ENCODE assay signal across 7 mouse cellular contexts in the genomic region with DNA sequence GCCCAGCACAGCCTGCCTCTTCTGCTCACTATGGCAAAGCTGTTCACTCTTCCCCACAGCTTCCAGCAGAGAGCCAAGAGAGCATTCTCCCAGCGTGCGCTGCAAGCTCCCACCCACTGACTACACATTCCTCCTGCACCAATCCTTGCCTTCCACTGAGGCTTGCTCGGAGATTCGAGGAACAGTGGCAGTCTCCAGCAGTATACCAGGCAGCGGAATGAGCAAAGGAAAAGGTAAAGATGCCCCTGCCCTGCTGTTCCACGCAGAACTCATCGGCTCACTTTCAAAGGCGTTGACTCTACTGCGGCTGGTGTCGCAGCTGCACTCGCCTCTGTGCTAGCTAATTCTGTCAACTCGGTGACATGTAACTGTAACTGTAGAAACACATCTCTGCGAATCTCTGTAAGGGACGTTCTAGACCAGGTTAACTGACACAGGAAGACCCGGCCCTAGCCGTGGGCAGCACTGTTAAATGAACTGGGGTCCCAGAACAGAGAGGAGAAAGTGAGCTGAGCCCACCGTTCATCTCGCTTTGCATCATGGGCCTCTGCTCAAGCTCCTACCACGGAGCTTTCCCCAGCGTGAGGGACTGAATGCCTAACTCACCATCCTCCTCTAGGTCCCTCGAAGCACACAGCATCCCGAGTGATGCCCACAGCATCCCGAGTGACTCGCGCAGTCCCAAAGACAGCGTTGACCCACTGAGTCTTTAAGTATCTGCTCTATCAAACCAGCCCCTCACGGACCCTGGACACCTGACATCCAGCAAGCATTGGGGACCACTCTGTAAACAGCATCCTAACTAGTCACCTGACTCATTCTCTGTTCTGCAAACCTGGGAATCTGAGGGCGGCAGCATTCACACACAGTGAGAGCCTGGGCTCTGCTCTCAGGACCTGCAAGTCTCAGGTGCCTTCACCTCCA. TPM values are rescaled to one million over a fixed set of nuclear protein-coding genes. Genes with fewer than 3 reads are reported as not detected.
DNase-seq lines count a peak whose midpoint lies in the region; ATAC-seq and TF ChIP-seq lines count a peak whose summit lies in the region.

No protein-coding gene starts in this region.

- H3K9ac ChIP-seq in embryonic facial prominence, embryonic 13.5 days, result peak overlapping the region; percentile 61
- no peak overlapping the region for H3K9ac ChIP-seq in intestine, embryonic 14.5 days (ENCODE audit: low read length)
- H3K9ac ChIP-seq in liver, postnatal 0 days (replicated peaks), result no peak overlapping the region
- H3K9ac ChIP-seq in stomach, embryonic 16.5 days (ENCODE audit: low read length), result peak overlapping the region; percentile 58

- peak; percentile 1; the same call in 1 of the 2 replicates for ATAC-seq in embryonic facial prominence, embryonic 13.5 days (ENCODE audit: insufficient number of reproducible peaks, insufficient read depth, low FRiP score, low TSS enrichment, low read depth)
- ATAC-seq in intestine, embryonic 14.5 days (replicated peaks; ENCODE audit: low FRiP score, low TSS enrichment, low read depth), result peak; percentile 1; the same call in 1 of the 2 replicates
- ATAC-seq in liver, postnatal 0 days, result no peak
- ATAC-seq in stomach, embryonic 16.5 days (ENCODE audit: insufficient read depth, low FRiP score), result 0 out of 2 replicates have a peak, but pooled peaks have one; percentile 14

- peaks cover 59% of the 10 kb centered on the region for H3K4me1 ChIP-seq in embryonic facial prominence, embryonic 13.5 days
- H3K4me1 ChIP-seq in intestine, embryonic 14.5 days (replicated peaks; ENCODE audit: control insufficient read depth, insufficient read depth, low read length), result peaks cover 15% of the 10 kb centered on the region
- H3K4me1 ChIP-seq in liver, postnatal 0 days (ENCODE audit: insufficient read depth), result peaks cover 6% of the 10 kb centered on the region; the same call in 1 of the 2 replicates
- H3K4me1 ChIP-seq in stomach, embryonic 16.5 days (ENCODE audit: control insufficient read depth, insufficient read depth, low read length), result peaks cover 21% of the 10 kb centered on the region

- no peak overlapping the region for H3K27ac ChIP-seq in embryonic facial prominence, embryonic 13.5 days
- H3K27ac ChIP-seq in intestine, embryonic 14.5 days (ENCODE audit: low read depth), result no peak overlapping the region
- no peak overlapping the region for H3K27ac ChIP-seq in liver, postnatal 0 days (ENCODE audit: low read depth)
- H3K27ac ChIP-seq in stomach, embryonic 16.5 days (ENCODE audit: low read length), result no peak overlapping the region

- WGBS in embryonic facial prominence, embryonic 13.5 days, result 2% methylated on average over 28 of the region's 28 CpGs
- WGBS in intestine, embryonic 14.5 days, result 13% methylated on average over 28 of the region's 28 CpGs
- WGBS in liver, postnatal 0 days (ENCODE audit: insufficient replicate concordance), result 18% methylated on average over 28 of the region's 28 CpGs
- WGBS in stomach, embryonic 16.5 days, result 12% methylated on average over 28 of the region's 28 CpGs

- TF ChIP-seq EP300 in liver, postnatal 0 days (IDR thresholded peaks at IDR 0.05; ENCODE audit: low read depth), result no peak

- H3K9me3 ChIP-seq in embryonic facial prominence, embryonic 13.5 days, result no peaks in the 10 kb centered on the region
- H3K9me3 ChIP-seq in intestine, embryonic 14.5 days (ENCODE audit: control insufficient read depth, low read length), result no peaks in the 10 kb centered on the region
- peaks cover 2% of the 10 kb centered on the region; the same call in 1 of the 2 replicates for H3K9me3 ChIP-seq in liver, postnatal 0 days (ENCODE audit: low read length)
- H3K9me3 ChIP-seq in stomach, embryonic 16.5 days (replicated peaks; ENCODE audit: control insufficient read depth, low read length), result peaks cover 2% of the 10 kb centered on the region; the same call in 1 of the 2 replicates

- no peak for TF ChIP-seq CTCF in liver, postnatal 0 days (IDR thresholded peaks at IDR 0.05; ENCODE audit: low read depth)

- peak overlapping the region; percentile 82 for H3K4me2 ChIP-seq in embryonic facial prominence, embryonic 13.5 days
- H3K4me2 ChIP-seq in intestine, embryonic 14.5 days (ENCODE audit: low read length), result peak overlapping the region; percentile 68
- H3K4me2 ChIP-seq in liver, postnatal 0 days (ENCODE audit: low read depth, low read length), result peak overlapping the region; percentile 52
- peak overlapping the region; percentile 69 for H3K4me2 ChIP-seq in stomach, embryonic 16.5 days (ENCODE audit: low read depth, low read length)

- no peaks in the 10 kb centered on the region for H3K36me3 ChIP-seq in embryonic facial prominence, embryonic 13.5 days
- no peaks in the 10 kb centered on the region for H3K36me3 ChIP-seq in intestine, embryonic 14.5 days (ENCODE audit: control insufficient read depth, insufficient read depth, low read length)
- H3K36me3 ChIP-seq in liver, postnatal 0 days (replicated peaks; ENCODE audit: insufficient read depth, low read length), result no peaks in the 10 kb centered on the region; the same call in 1 of the 2 replicates
- H3K36me3 ChIP-seq in stomach, embryonic 16.5 days (ENCODE audit: control insufficient read depth, insufficient read depth, low read length), result no peaks in the 10 kb centered on the region

- H3K4me3 ChIP-seq in embryonic facial prominence, embryonic 13.5 days, result peak overlapping the region; percentile 44
- peak overlapping the region; percentile 33 for H3K4me3 ChIP-seq in intestine, embryonic 14.5 days (ENCODE audit: low read depth, low read length)
- H3K4me3 ChIP-seq in liver, postnatal 0 days (ENCODE audit: low read depth, low read length), result peak overlapping the region; percentile 6; the same call in 1 of the 2 replicates
- peak overlapping the region; percentile 39 for H3K4me3 ChIP-seq in stomach, embryonic 16.5 days (replicated peaks; ENCODE audit: low read length)

- H3K27me3 ChIP-seq in embryonic facial prominence, embryonic 13.5 days, result peaks cover 16% of the 10 kb centered on the region
- 0 out of 2 replicates have a peak, but pooled peaks cover 9% of the 10 kb centered on the region for H3K27me3 ChIP-seq in intestine, embryonic 14.5 days (replicated peaks; ENCODE audit: control insufficient read depth, insufficient read depth, low read length)
- H3K27me3 ChIP-seq in liver, postnatal 0 days (ENCODE audit: insufficient read depth, low read length), result peaks cover 19% of the 10 kb centered on the region
- H3K27me3 ChIP-seq in stomach, embryonic 16.5 days (ENCODE audit: control insufficient read depth, insufficient read depth, low read length), result peaks cover 6% of the 10 kb centered on the region

- peak; percentile 29 for DNase-seq in thymus, postnatal 0 days (ENCODE audit: low spot score)
- no peak for DNase-seq in thymus, postnatal 25 days
- DNase-seq in intestine, embryonic 14.5 days (ENCODE audit: low spot score), result peak; percentile 62
- DNase-seq in liver, postnatal 0 days, result no peak
- no peak for DNase-seq in spleen, adult 12 weeks (ENCODE audit: low spot score)

RNA-seq across cellular contexts. Expression of a gene that starts 59.5 kb away (rescaled TPM):
- polyA plus RNA-seq in thymus, postnatal 0 days (2015; fragmentation: Nextera tagmentation; extraction: Ambion mirVana), result 1.1 and 1.4 TPM in 2 replicates
- polyA plus RNA-seq in embryonic facial prominence, embryonic 13.5 days (2015; fragmentation: Nextera tagmentation; extraction: Ambion mirVana), result 3.1 and 4.2 TPM in 2 replicates
- polyA plus RNA-seq in intestine, embryonic 14.5 days (2014; fragmentation: Nextera tagmentation; extraction: Ambion mirVana), result 96.5 and 103 TPM in 2 replicates
- polyA plus RNA-seq in liver, postnatal 0 days (2015; fragmentation: Nextera tagmentation; extraction: Ambion mirVana), result 3.5 and 5.0 TPM in 2 replicates
- 56.1 and 59.9 TPM in 2 replicates for polyA plus RNA-seq in stomach, embryonic 16.5 days (2015; fragmentation: Nextera tagmentation; extraction: Ambion mirVana)

Comparison
In these comparisons a context has a peak if more than half of its experiments do, and no peak if none do; other contexts are left out.
1. DNase-seq: peak in thymus, postnatal 0 days (single experiment) and intestine, embryonic 14.5 days (single experiment); none in thymus, postnatal 25 days (single experiment), liver, postnatal 0 days (single experiment) and spleen, adult 12 weeks (single experiment).
2. H3K9ac ChIP-seq: peak in embryonic facial prominence, embryonic 13.5 days (single experiment) and stomach, embryonic 16.5 days (single experiment); none in intestine, embryonic 14.5 days (single experiment) and liver, postnatal 0 days (single experiment).
3. Peak in every context shown above with its lines, with median percentiles within 50 percentile points of each other: H3K4me2 ChIP-seq and H3K4me3 ChIP-seq.